11 mouse cellular contexts compared by ENCODE assay signal in genomic region chr11:45577469-45578154, GRCm38 (mm10).
A peak's percentile ranks its signal among the peaks of the same experiment; 100 is the strongest.
DNase-seq lines count a peak whose midpoint lies in the region; ATAC-seq lines count a peak whose summit lies in the region.
"Had no signal": no experiment of that assay in that cellular context is flagged by ENCODE, and none has a peak within 500 bp of the region (broad histone marks: within the 10 kb centered on the region; RNA-seq: fewer than 3 reads in every experiment).

No protein-coding gene starts in this region.

- H3K4me3 ChIP-seq in hindbrain, embryonic 10.5 days = no peak overlapping the region
- no peak overlapping the region for H3K4me3 ChIP-seq in limb, embryonic 10.5 days
- no peak overlapping the region for H3K4me3 ChIP-seq in neural tube, embryonic 13.5 days

- no peak overlapping the region for H3K4me2 ChIP-seq in neural tube, embryonic 13.5 days

- ATAC-seq in neural tube, embryonic 13.5 days (ENCODE audit: low read depth) = peak; percentile 90
- ATAC-seq: inflammation-experienced regulatory T-cells, adult 6 months had no signal

- peaks cover 4% of the 10 kb centered on the region; the same call in 1 of the 2 replicates for H3K9me3 ChIP-seq in hindbrain, embryonic 10.5 days
- H3K9me3 ChIP-seq in limb, embryonic 10.5 days (replicated peaks) = no peaks in the 10 kb centered on the region
- no peaks in the 10 kb centered on the region for H3K9me3 ChIP-seq in neural tube, embryonic 13.5 days

- H3K9ac ChIP-seq in neural tube, embryonic 13.5 days = no peak overlapping the region

- no peaks in the 10 kb centered on the region for H3K27me3 ChIP-seq in hindbrain, embryonic 10.5 days (ENCODE audit: insufficient read depth, poor library complexity, severe bottlenecking)
- H3K27me3 ChIP-seq in limb, embryonic 10.5 days (ENCODE audit: low read depth, poor library complexity, severe bottlenecking) = no peaks in the 10 kb centered on the region
- H3K27me3 ChIP-seq in neural tube, embryonic 13.5 days = no peaks in the 10 kb centered on the region

- peak overlapping the region; percentile 78 for H3K27ac ChIP-seq in hindbrain, embryonic 10.5 days
- peak overlapping the region; percentile 76 for H3K27ac ChIP-seq in limb, embryonic 10.5 days
- H3K27ac ChIP-seq in neural tube, embryonic 13.5 days (replicated peaks) = peak overlapping the region; percentile 76

- H3K36me3 ChIP-seq in hindbrain, embryonic 10.5 days = no peaks in the 10 kb centered on the region
- H3K36me3 ChIP-seq in limb, embryonic 10.5 days = no peaks in the 10 kb centered on the region
- H3K36me3 ChIP-seq in neural tube, embryonic 13.5 days = no peaks in the 10 kb centered on the region

- 34% methylated on average over 5 of the region's 5 CpGs for WGBS in hindbrain, embryonic 10.5 days
- 60% methylated on average over 5 of the region's 5 CpGs for WGBS in limb, embryonic 10.5 days
- 31% methylated on average over 5 of the region's 5 CpGs for WGBS in neural tube, embryonic 13.5 days

- peak; percentile 63 to 74 for DNase-seq in cerebellum, postnatal 10 days
- no peak for DNase-seq in cerebellum, adult 11-12 months
- peak; percentile 57 for DNase-seq in hindbrain, embryonic 10.5 days (ENCODE audit: low spot score)
- no peak for DNase-seq in limb, embryonic 10.5 days (ENCODE audit: low spot score)
- no peak for DNase-seq in adrenal gland, adult 2 months
- DNase-seq in T-cell, adult 2 months (ENCODE audit: low spot score) = no peak
- no peak for DNase-seq in kidney, postnatal 4 days
- DNase-seq: gastrocnemius, postnatal 14 days; lung, postnatal 36 days had no signal

- peaks cover 15% of the 10 kb centered on the region for H3K4me1 ChIP-seq in hindbrain, embryonic 10.5 days (replicated peaks)
- peaks cover 10% of the 10 kb centered on the region for H3K4me1 ChIP-seq in limb, embryonic 10.5 days
- peaks cover 9% of the 10 kb centered on the region; the same call in 1 of the 2 replicates for H3K4me1 ChIP-seq in neural tube, embryonic 13.5 days (replicated peaks)

Comparison
In these comparisons a context has a peak if more than half of its experiments do, and no peak if none do; other contexts are left out.
1. DNase-seq: peak in cerebellum, postnatal 10 days (2 of 2) and hindbrain, embryonic 10.5 days (single experiment); none in cerebellum, adult 11-12 months (single experiment), limb, embryonic 10.5 days (single experiment), adrenal gland, adult 2 months (single experiment), T-cell, adult 2 months (single experiment) and kidney, postnatal 4 days (0 of 2).
2. Peak in every context shown above with its lines, with median percentiles within 50 percentile points of each other: H3K27ac ChIP-seq.